Mouse (Mus musculus) embryonic facial prominence, embryonic 13.5 days (tissue): Measurements from ENCODE around the gene Klk1b4. TPM values are rescaled to one million over a fixed set of nuclear protein-coding genes. Genes with fewer than 3 reads are reported as not detected.
"Not testable (repeated sequence)": the region's sequence is repeated elsewhere in the genome, so short reads cannot be mapped to it uniquely, and the experiment has no call there.

ENCODE experiments used
- ATAC-seq: fragments of 200-750 bp; cut with Nextera tagmentation; 2 replicates; pipeline ENCODE4 v1.8.0; 2017; ENCODE audit warnings: low read depth; ENCODE audit not compliant: insufficient number of reproducible peaks, insufficient read depth, low FRiP score, low TSS enrichment
- H3K27ac ChIP-seq: fragments of 300-500 bp; sonication (generic); 2 replicates; pipeline ENCODE4 v1.5.1; 2015; ENCODE audit warnings: moderate library complexity, mild to moderate bottlenecking, inconsistent platforms
- H3K27me3 ChIP-seq: fragments of 300-500 bp; sonication (generic); 2 replicates; pipeline ENCODE4 v1.6.1; 2015; ENCODE audit warnings: mild to moderate bottlenecking, inconsistent platforms
- H3K36me3 ChIP-seq: fragments of 300-500 bp; sonication (generic); 2 replicates; pipeline ENCODE4 v1.6.1; 2015; ENCODE audit warnings: mild to moderate bottlenecking, inconsistent platforms
- H3K4me1 ChIP-seq: fragments of 300-500 bp; sonication (generic); 2 replicates; pipeline ENCODE4 v1.6.1; 2015; ENCODE audit warnings: inconsistent platforms
- H3K4me2 ChIP-seq: fragments of 300-500 bp; sonication (generic); 2 replicates; pipeline ENCODE4 v1.6.1; 2015; ENCODE audit warnings: moderate library complexity, mild to moderate bottlenecking, inconsistent platforms
- H3K4me3 ChIP-seq: fragments of 300-500 bp; sonication (generic); 2 replicates; pipeline ENCODE4 v1.5.1; 2015; ENCODE audit warnings: mild to moderate bottlenecking, inconsistent platforms
- H3K9ac ChIP-seq: fragments of 300-500 bp; sonication (generic); 2 replicates; pipeline ENCODE4 v1.6.1; 2015; ENCODE audit warnings: mild to moderate bottlenecking, inconsistent platforms
- H3K9me3 ChIP-seq: fragments of 300-500 bp; sonication (generic); 2 replicates; pipeline ENCODE4 v1.6.1; 2016; ENCODE audit warnings: inconsistent platforms
- WGBS: fragments of 180-500 bp; shearing (Covaris S2); methylation state at CpG from one replicate; pipeline ENCODE4 v1.1.7; 2015; ENCODE audit warnings: mixed read lengths; 5-methylcytosine and 5-hydroxymethylcytosine counted together
- polyA plus RNA-seq: library from polyadenylated mRNA; unstranded; fragments of >200 nt; fragmentation: Nextera tagmentation; extraction: Ambion mirVana; gene quantifications from 2 replicates; pipeline ENCODE4 v1.2.1, GENCODE M21; 2015

The Klk1b4 gene
- polyA plus RNA-seq, 1 experiment from 2014 or later, result not detected

- Histone ChIP-seq H3K27me3 (no peaks in the 10 kb centered on the region), H3K4me1 (no peaks in the 10 kb centered on the region), H3K4me3 (no peak overlapping the region), H3K9ac (no peak overlapping the region), H3K36me3 (no peaks in the 10 kb centered on the region), H3K4me2 (no peak overlapping the region), H3K27ac (no peak overlapping the region), H3K9me3 (no peaks in the 10 kb centered on the region)
- ATAC-seq, result no peak
- WGBS, result 42% methylated on average over 2 of the region's 2 CpGs
Measured at GRCm38 (mm10) chr7:44239913-44240312, 32.7 kb downstream of the Klk1b4 start.

- ATAC-seq, result no peak
- Histone ChIP-seq H3K4me2 (no peak overlapping the region), H3K9me3 (no peaks in the 10 kb centered on the region), H3K4me1 (peaks cover 7% of the 10 kb centered on the region), H3K36me3 (no peaks in the 10 kb centered on the region), H3K9ac (no peak overlapping the region), H3K27ac (no peak overlapping the region), H3K27me3 (no peaks in the 10 kb centered on the region), H3K4me3 (no peak overlapping the region)
- WGBS, result 59% methylated on average over 1 of the region's 1 CpGs
Measured at GRCm38 (mm10) chr7:44240712-44241111, 33.5 kb downstream of the Klk1b4 start.

- WGBS, result 61% methylated on average over 2 of the region's 2 CpGs
Measured at GRCm38 (mm10) chr7:44241163-44241562, 33.9 kb downstream of the Klk1b4 start.

GRCm38 (mm10) chr7:44244080-44244479 is 36.8 kb downstream of the Klk1b4 start:
- Histone ChIP-seq H3K27ac (no peak overlapping the region), H3K9me3 (no peaks in the 10 kb centered on the region), H3K4me3 (no peak overlapping the region), H3K4me1 (peaks cover 19% of the 10 kb centered on the region), H3K4me2 (no peak overlapping the region), H3K9ac (no peak overlapping the region), H3K27me3 (no peaks in the 10 kb centered on the region), H3K36me3 (peaks cover 13% of the 10 kb centered on the region)
- 60% methylated on average over 1 of the region's 1 CpGs for WGBS
- no peak for ATAC-seq

More at GRCm38 (mm10) chr7:44241163-44241562, 33.9 kb downstream of the Klk1b4 start:
- Histone ChIP-seq H3K27ac (no peak overlapping the region), H3K4me2 (no peak overlapping the region), H3K4me1 (peaks cover 7% of the 10 kb centered on the region), H3K4me3 (no peak overlapping the region), H3K9me3 (no peaks in the 10 kb centered on the region), H3K9ac (no peak overlapping the region), H3K36me3 (no peaks in the 10 kb centered on the region), H3K27me3 (no peaks in the 10 kb centered on the region)
- no peak for ATAC-seq

- Histone ChIP-seq H3K27ac (peak within 1 kb of the TSS; percentile 93), H3K9me3 (no peaks in the 10 kb centered on the region), H3K4me3 (peak within 1 kb of the TSS; percentile 91), H3K4me2 (peak within 1 kb of the TSS; percentile 79), H3K36me3 (peaks cover 34% of the 10 kb centered on the region), H3K9ac (peak within 1 kb of the TSS; percentile 89), H3K27me3 (no peaks in the 10 kb centered on the region), H3K4me1 (peaks cover 28% of the 10 kb centered on the region)
- ATAC-seq, result peak; percentile 85
- under 1% methylated on average over 62 of the region's 62 CpGs for whole genome bisulfite sequencing
Measured at GRCm38 (mm10) chr7:44246055-44246983, 39.1 kb downstream of the Klk1b4 start, which contains the start of the genes 1700028J19Rik and 2410002F23Rik. TSS of gene 1700028J19Rik (minus strand) at chr7:44246695. TSS of gene 2410002F23Rik (plus strand) at chr7:44246722.

- Histone ChIP-seq H3K4me3 (peak overlapping the region; percentile 91), H3K4me1 (peaks cover 28% of the 10 kb centered on the region), H3K4me2 (peak overlapping the region; percentile 79), H3K27ac (peak overlapping the region; percentile 93), H3K27me3 (no peaks in the 10 kb centered on the region), H3K9ac (peak overlapping the region; percentile 89), H3K36me3 (peaks cover 38% of the 10 kb centered on the region), H3K9me3 (no peaks in the 10 kb centered on the region)
- under 1% methylated on average over 23 of the region's 23 CpGs for WGBS
- ATAC-seq, result no peak
Measured at GRCm38 (mm10) chr7:44246984-44247470, 39.8 kb downstream of the Klk1b4 start.

- ATAC-seq, result no peak
- no peaks in the 10 kb centered on the region for H3K27me3 ChIP-seq
- peaks cover 47% of the 10 kb centered on the region for H3K36me3 ChIP-seq
- peak overlapping the region; percentile 91 for H3K4me3 ChIP-seq
- H3K9ac ChIP-seq, result peak overlapping the region; percentile 89
- peak overlapping the region; percentile 79 for H3K4me2 ChIP-seq
- 89% methylated on average over 2 of the region's 2 CpGs for WGBS
- no peaks in the 10 kb centered on the region for H3K9me3 ChIP-seq
- peaks cover 30% of the 10 kb centered on the region for H3K4me1 ChIP-seq
- no peak overlapping the region for H3K27ac ChIP-seq
Measured at GRCm38 (mm10) chr7:44247971-44248370, 40.7 kb downstream of the Klk1b4 start.

GRCm38 (mm10) chr7:44249248-44249647 is 42.0 kb downstream of the Klk1b4 start:
- 92% methylated on average over 4 of the region's 4 CpGs for WGBS
- H3K36me3 ChIP-seq, result peaks cover 57% of the 10 kb centered on the region
- no peak overlapping the region for H3K9ac ChIP-seq
- peaks cover 31% of the 10 kb centered on the region for H3K4me1 ChIP-seq
- H3K27ac ChIP-seq, result no peak overlapping the region
- no peaks in the 10 kb centered on the region for H3K9me3 ChIP-seq
- H3K27me3 ChIP-seq, result no peaks in the 10 kb centered on the region
- ATAC-seq, result no peak
- H3K4me3 ChIP-seq, result no peak overlapping the region
- H3K4me2 ChIP-seq, result no peak overlapping the region

GRCm38 (mm10) chr7:44250732-44251275 is 43.6 kb downstream of the Klk1b4 start:
- H3K4me1 ChIP-seq, result peaks cover 25% of the 10 kb centered on the region
- WGBS, result 89% methylated on average over 17 of the region's 17 CpGs
- not testable (repeated sequence) for H3K27ac ChIP-seq, ATAC-seq, H3K4me2 ChIP-seq, H3K27me3 ChIP-seq, H3K9me3 ChIP-seq, H3K9ac ChIP-seq, H3K4me3 ChIP-seq
- peaks cover 61% of the 10 kb centered on the region for H3K36me3 ChIP-seq

GRCm38 (mm10) chr7:44253023-44253616 is 45.9 kb downstream of the Klk1b4 start:
- peak overlapping the region; percentile 7; the same call in 1 of the 2 replicates for H3K27ac ChIP-seq
- H3K36me3 ChIP-seq, result peaks cover 57% of the 10 kb centered on the region

GRCm38 (mm10) chr7:44254930-44255329 is 47.7 kb downstream of the Klk1b4 start:
- Histone ChIP-seq H3K27me3 (no peaks in the 10 kb centered on the region), H3K9ac (no peak overlapping the region), H3K4me1 (peaks cover 4% of the 10 kb centered on the region; the same call in 1 of the 2 replicates), H3K27ac (no peak overlapping the region), H3K9me3 (no peaks in the 10 kb centered on the region), H3K36me3 (peaks cover 40% of the 10 kb centered on the region), H3K4me2 (no peak overlapping the region), H3K4me3 (no peak overlapping the region)
- ATAC-seq, result no peak
- 82% methylated on average over 6 of the region's 6 CpGs for WGBS

More at GRCm38 (mm10) chr7:44253023-44253616, 45.9 kb downstream of the Klk1b4 start:
- WGBS, result 64% methylated on average over 15 of the region's 15 CpGs
- no peak overlapping the region for H3K9ac ChIP-seq
- ATAC-seq, result no peak
- no peak overlapping the region for H3K4me3 ChIP-seq
- peaks cover 17% of the 10 kb centered on the region for H3K4me1 ChIP-seq
- no peak overlapping the region for H3K4me2 ChIP-seq
- H3K27me3 ChIP-seq, result no peaks in the 10 kb centered on the region
- no peaks in the 10 kb centered on the region for H3K9me3 ChIP-seq
